Mouse (Mus musculus) right cerebral cortex, postnatal 25 days (tissue): ENCODE measurements around the gene Ppp1r32.

ENCODE experiments used
- DNase-seq: peaks from one replicate; pipeline ENCODE4 v3.0.0; 2022

The Ppp1r32 gene

DNA sequence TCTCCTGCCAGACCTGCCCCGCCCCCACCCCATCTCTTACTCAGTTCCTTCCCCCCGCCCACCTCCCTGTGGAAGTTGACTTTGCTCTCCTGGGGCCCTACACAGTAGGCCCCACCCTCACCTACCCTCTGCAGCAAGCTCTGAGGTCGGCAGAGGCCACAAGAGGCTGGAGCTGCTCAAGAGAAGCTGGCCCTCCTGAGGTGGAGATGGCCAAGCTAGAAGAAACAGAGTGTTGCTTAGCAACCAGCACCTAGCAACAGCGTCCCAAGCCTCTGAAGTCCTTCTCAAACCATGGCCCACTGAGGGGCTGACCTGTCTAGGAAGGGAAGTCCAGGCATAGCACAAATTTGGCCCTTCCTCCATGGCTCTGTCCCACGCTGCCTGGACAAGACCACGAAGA, at the start of gene Ppp1r32:
TSS of gene Ppp1r32 (minus strand) at position 226 of the 400 bp plus-strand sequence.
- DNase-seq, result no peak

DNA sequence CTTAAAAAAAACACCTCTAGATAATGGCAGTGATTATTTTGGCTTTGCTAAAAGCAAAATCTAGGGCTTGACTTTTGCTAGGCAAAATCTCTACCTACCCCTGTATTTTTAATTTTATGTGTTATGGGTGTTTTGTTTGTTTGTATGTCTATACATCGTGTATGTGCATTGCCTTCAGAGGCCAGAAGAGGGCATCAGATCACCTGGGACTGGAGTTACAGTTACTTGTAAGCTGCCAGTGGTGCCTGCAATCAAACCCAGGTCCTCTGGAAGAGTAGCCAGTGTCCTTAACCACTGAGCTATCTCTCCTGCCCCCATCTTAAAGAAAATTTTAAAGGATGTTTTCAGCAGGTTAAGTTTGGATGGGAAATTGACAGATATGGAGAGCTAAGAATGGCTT, 47.4 kb upstream of the Ppp1r32 start:
- no peak for DNase-seq

DNA sequence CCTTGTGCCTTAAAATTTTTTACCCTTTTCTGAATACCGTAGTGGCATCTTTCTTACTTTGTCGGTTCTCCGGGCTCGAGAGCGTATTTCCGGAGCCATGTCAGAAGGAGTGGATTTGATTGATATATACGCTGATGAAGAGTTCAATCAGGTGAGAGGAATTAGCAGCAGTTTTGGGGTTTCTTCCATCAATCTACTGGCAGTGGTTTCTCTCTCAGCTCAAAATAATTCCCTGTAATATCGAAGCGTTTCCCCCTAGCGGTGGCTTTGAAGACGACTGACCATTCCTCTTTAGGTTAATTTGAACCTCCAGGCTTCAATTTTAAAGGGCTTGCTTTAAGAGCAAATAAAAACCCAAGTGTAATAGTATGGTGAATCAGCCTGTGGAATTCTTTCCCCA, 43.2 kb upstream of the Ppp1r32 start, which contains the start of gene Sdhaf2:
TSS of gene Sdhaf2 (minus strand) at position 233 of the 400 bp plus-strand sequence.
- peak; percentile 18 for DNase-seq

DNA sequence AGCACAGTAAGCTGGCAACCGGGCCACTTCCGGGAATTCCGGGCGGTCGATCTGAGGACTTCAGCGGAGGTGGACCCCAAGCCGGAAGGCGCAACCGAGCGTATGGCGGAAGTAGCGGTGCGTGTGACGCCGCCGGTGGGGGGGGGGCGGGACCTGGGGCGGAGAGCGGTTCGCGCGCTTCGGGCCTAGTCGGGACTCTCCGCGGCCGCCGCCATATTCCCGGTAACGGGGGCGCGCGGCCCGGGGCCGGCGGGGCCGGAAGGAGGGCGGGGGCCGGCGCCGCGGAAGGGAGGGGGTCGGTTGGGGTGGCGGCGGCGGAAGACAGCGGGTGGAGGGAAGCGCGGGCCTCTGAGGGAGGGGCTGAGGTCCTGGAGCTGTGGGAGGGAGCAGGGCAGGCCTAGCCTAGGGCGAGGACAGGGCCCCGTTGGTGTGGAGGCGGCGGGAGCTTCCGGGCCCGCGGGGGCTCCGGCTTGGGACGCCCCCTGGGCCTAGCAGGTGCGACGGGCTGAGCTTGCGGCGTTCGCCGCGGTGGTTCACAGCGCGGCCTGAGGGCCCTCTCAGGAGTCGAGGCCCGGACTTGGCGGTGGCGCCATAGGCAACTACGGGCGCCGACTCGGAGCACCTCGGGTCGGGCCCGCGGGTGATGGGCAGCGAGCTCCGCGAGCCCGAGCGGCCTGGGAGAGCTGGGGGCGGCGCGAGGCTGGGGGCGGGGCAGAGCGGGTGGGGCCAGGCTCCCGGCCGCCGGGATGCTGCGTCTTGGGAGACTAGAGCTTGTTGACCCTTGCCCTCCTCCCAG, 42.6 kb upstream of the Ppp1r32 start, which contains the start of gene Cpsf7:
TSS of gene Cpsf7 (plus strand) at position 161 of the 796 bp plus-strand sequence.
- peak; percentile 87 for DNase-seq

DNA sequence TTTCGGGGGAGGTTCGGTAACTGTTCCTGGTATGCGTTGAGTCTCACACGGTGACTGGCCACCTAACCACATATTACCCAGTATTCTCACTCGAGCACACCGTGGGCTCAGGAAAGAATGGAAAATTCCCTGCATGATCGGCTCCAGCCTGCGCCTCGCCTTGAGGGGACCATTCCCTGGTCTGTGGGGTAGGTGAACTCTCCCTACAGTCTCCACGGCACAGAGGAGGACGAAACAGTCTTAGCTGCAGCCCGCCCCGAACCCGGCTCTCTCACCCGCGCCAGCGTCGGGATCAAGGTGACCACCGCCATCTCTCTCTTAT, 42.0 kb upstream of the Ppp1r32 start:
- no peak for DNase-seq

DNA sequence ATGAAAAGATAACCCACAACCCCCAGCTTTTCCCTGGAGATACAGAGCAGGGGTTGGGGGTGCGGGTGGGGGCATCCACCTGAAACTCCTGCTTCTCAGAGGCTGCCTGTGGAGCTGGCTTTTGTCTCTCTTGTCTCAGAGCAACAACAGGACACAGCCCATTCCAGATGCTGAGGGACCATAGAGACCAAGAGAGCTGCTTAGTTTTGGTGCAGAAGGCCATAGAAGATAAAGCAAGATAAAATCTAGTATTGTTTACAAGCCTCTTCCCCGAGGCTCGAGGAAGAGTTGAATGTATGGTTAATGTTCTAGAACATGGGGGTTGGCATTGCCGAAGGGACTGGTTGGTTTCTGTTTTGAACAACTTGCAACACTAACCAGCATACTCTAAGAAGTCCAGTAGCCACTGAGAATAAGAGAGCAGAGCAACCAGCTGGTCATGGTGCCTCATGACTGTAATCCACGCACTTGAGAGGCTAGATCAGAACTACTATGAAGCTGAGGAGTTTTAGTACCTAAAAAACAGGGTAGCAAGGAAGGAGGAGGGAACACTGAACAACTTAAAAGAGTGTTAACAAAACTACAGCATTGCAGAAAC, 40.9 kb upstream of the Ppp1r32 start:
- DNase-seq, result no peak

DNA sequence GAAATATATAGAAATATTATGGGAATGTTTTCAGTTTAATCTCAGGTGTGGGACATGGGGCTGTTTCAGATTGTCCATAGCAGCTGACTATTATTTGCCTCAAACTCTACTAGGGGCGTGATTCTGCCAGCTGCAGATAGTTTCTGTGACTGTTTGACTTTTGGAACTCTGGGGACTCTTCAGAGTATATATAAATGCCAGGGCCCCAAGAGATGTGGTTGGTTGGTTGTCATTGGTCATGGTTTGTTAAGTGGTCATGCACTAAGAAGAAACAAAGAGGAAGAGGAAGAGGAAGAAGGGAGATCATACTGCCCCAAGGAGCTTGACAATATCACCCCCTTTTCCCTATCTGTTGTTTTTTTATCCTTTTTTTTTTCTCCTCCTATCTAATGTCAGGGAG, 39.2 kb upstream of the Ppp1r32 start:
- no peak for DNase-seq

DNA sequence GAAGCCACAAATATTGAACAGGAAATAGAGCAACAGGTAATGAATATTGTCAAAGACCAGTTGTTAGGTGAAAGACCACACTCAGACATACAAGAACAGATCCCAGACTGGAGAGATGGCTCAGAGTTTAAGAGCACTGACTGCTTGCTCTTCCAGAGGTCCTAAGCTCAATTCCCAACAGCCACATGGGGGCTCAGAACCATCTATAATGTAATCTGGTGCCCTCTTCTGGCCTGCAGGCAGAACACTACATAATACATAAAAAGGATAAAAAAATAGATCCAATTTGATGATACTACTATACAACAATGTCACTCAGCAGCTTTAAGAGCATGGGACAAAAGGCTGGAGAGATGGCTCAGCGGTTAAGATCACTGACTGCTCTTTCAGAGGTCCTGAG, 37.6 kb upstream of the Ppp1r32 start:
- no peak for DNase-seq

DNA sequence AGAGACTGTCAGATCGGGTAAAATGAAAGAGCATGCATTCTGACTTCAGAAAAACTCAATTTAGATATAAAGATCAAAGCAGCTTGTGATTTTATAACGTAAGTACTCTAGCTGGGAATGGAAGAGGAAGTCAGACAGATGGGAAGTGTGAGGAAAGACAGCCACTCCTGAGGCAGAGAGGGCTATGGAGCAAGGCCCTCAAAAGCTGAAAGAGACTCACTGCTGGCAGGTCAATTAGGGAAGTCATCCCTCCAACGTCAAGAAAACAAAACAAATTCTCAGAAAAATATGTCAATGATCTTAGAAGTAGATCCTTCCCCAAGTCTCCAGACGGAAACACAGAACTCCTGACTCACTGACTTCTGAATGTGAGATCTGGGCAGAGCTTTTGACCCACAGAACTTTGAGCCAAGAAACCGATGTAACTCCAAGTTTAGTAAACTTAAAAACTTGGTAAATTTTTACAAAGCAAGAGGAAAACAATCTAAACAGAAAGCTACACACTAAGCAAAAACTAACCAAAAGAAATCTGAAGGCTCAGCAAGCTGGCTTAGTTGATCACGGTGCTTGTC, 28.1 kb upstream of the Ppp1r32 start:
- DNase-seq, result no peak

DNA sequence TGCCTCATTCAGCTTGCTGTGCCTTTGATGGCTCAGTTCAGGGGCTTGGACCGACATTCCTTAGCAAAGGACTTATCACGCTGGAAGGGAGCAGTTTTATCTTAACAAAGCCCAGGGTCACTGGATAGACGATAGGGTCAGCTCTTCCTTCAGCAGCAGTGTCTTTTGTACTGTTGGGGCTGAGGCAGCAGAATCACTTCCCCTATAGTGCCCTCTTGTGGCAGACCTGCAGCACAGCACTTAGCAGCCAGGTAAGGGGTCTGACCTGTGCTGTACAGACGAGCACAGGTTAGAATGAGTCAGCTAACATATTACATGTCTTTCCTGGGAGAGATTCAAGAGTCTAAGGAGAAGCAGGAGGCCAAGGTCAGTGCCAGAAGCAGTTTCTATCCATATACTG, 19.8 kb upstream of the Ppp1r32 start:
- DNase-seq, result no peak

DNA sequence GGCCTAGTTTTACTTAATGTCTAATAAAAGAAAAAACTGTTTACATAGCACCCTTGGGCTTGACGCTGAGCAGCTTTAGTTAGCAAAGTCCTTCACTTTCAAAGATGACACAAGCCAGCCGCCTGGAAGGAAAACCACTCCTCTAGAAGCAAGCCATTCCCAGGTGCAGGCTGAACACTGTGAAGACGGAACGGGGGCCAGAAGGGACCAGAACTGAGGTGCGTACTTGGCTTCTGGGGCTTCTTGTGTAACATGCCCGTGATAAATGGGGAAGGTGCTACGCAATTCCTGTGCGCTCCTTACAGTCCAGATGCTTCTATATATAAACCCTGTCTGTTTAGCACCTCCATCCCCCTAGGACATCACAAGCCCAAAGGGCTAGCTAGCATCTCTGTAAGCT, 17.9 kb upstream of the Ppp1r32 start:
- DNase-seq, result no peak

DNA sequence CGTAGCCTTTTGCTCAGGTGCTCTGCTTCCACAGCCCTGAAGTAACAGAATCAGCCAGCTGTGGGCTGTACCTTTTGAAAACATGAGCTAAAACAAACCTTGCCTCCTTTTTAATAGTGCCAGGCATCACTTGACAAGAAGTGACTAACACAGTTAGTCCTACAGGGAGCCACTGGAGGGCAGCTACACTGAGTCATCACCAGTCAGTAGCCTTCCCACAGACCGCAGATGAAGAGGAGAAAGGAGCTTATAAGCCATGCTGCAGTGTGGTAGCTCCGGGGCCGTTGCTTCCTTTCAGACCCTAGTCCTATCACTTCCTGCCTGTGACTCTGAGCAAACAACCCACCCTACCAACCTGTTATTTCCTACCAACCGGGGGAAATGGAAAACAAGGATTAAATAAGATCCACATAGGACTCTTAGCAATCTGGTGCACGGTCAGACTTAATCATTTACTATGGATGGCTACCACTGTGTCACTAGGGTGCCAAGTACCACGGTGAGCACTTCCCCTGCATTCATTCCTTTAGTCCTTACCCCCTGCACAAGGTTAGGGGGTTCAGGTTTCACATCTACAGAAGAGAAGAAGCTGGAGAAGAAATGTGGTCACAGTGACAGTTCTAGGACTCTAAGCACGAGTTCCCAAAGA, 14.9 kb upstream of the Ppp1r32 start:
- no peak for DNase-seq

DNA sequence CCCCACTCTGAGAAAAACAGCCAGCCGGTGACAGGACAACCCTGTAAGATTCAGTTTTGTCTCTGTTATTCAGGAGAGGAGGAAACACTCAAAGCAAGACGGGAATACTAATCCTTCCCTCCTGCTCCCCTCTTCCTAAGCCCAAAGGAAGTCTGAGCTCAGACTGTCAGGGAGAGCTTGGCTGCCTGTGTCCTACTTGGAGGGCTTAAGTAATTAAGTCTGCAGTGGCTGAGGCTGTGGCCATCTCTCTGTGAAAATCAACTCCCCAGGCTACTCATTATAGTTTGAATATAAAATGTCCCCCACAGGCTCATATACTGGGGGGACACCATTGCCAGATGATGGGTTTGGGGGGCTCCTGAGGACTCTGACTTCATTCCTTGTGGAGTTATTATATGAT, 14.2 kb upstream of the Ppp1r32 start:
- DNase-seq, result no peak

DNA sequence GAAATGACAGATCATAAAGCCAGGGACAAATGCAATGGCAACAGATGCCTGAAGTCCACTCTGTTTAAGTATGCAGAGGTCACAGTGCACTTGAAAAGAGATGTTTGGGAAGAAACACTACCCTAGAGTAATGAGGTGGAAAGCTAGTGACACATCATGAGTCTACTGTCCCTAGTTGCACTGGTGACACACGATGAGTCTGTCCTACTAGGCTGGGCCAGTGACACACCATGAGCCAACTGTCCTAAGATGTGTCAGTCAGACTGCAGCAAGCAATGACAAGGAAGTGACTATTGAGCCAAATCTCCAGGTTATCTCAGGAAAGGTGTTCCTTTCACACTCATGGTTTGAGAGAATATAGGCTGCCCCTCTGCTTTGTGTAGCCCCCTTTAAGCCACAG, 12.9 kb upstream of the Ppp1r32 start:
- no peak for DNase-seq

DNA sequence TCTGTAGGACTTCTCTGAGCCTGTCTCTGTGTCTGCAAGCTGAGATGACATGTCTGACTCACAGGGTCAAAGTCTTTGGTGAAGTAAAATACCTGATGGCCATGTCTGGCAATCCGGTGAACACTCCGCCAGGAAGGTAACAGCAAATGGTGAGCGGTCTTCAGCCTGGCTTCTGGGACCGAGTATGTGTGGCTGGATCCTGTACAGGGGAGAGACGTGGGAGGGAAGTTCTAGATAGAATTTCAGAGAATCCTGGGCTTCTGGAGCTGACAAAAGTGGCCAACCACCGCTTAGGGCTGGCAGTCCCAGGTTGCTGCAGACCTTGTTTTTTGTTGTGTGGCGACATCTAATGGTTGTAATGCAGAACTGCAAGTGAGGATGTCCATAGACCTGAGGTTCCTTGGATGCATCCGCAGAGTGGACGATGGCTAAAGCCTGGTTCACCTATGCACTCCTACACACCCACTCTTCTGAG, 3.6 kb upstream of the Ppp1r32 start:
- peak; percentile 51 for DNase-seq

DNA sequence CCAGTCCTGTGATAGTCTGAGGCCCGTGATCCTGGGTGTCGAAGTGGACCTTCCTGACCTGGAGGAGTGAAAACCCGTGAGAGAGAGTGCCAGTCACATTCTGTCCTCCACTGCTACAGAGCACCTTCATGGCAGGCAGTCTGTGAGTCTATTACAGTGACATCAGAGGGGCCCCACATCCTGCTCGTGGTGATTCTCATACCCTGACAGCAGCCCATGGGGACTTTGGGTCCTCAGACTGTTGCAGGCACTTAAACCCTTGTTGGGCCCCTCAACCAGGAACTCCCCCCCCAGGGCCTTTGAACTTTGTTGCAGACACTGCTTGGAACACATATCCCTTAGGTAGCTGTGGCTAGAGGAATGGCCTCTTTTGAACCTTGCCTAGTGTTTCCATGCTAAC, 3.2 kb downstream of the Ppp1r32 start:
- DNase-seq, result no peak

DNA sequence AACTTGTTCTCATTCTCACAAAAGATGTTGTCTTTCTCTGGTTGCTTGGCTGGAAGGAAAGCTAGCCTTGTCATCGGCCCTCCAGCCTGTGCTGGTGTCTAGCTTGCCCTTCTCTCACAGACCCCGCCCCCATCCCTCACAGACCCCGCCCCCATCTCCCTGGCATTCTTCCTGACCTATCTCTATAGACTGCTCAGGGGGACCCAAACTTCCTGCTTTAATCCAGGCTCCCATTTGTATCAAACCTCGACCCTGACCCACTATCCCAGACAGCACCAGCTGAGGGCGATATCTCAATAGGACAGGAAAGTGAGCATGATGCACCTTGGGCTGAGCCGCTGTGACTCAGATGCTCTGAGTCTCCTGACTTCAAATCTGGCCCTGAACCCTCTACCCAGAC, 8.9 kb downstream of the Ppp1r32 start:
- DNase-seq, result no peak

DNA sequence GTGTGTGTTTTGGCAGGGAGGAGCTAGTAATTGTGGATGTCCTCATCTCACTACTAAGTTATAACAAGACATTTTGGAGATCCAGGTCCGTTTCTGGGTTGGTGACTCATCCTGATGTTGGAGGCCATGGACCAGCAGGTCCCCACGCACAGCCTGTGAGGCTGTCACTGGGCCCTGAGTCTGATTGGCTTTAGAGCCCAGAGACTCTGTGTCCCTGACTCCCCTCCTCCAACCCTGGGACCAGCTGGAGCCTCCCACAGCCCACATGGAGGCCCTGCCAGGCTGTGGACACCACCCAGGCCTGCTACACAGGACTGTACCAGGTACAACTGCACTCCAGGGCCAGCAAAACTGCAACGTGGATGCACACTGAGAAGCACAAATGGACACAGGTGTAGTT, 9.8 kb downstream of the Ppp1r32 start:
- peak; percentile 43 for DNase-seq

DNA sequence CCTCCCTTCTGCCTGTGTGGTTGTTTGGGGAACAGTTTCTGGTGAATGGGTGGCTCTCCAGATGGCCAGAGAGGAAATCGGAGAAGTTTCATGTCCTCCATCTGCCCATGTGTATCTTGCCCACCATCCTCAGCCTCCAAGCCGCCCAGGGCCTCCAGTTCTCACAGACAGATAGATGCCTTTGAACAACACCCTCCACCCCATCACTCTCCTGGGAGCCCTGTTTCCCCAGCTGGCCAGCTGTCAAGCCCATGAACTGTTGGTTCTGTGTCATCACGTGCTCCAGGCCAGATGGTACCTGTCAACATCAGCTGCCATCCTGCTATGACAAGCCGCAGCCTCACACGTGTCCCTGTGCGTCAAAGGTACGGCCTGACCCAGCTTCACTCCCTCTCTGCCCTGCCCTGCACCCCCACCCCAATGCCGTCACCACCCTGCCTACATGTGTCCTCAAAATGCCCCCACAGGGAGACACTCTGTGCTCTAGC, 13.5 kb downstream of the Ppp1r32 start:
- DNase-seq, result no peak

DNA sequence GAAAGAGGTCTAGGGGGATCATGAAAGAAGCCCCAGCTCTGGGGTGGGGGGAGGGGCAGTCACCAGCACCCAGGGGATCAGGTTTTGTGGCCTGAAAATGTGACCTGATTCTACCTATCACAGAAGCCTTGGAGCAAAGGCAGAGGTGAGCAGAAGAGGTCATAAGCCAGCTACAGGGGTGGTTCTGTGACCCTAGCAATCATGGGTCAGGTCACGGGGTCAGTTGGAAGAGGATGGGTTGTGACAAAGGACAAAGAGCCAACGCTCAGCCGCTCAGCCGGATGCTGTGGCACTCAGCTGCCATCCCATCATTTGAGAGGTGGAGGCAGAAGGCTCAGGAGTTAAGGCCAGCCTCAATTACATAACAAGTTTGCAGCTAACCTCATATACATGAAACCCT, 18.3 kb downstream of the Ppp1r32 start:
- DNase-seq, result no peak

DNA sequence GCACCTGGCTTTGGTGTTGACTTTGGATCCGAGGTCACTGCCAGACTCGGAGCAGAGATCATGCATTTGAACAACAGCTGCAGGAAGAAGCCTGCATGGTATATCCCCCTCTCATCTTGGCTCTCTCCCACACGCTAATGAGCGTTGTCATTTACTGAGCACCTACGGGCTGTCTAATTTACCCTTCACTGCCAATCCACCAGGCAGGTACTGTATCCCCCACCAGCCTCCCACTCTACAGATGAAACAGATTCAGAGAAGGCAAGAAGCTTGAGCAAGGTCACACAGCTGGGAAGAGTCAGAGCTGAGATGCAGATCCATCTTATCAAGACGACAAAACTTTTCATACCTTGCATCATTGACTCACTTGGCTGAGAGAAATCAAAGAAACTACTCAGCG, 21.1 kb downstream of the Ppp1r32 start:
- no peak for DNase-seq

DNA sequence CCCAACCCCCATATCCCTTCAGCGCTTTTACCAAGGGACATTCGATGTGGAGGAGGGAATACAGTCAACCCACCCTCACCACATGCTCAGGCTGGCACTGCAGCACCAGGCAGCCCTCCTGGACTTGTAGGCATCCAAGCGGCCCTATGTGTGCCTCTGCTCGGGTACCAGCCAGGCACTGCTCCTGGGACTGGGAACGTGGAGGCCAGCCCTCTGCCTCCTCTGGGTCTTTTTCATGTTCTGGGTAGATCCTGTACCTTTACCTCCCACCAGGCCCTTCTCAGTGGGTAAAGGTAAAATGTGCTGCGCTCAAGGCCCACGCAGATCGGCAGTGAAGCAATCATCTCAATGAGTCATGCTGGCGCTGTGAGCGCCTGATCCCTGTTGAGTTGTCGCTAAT, 22.8 kb downstream of the Ppp1r32 start:
- no peak for DNase-seq

DNA sequence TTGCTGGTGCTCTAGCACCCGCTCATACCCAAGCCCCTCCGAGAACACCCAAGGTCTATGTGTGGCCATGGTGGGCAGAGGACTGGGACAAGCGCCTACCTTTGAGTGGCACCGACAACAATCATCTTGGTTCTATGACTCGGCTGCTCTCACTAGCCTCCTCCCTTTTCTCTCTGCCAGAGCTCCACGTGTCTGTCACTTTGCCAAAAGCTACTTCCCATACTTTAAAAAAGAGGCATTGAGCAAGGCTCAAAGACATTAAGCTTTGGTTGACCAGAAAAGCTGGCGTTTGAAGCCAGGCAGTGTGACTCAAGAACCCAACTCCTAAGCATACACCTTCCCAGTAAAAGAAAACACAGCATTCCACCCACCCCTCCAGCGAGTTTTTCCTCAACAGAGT, 24.6 kb downstream of the Ppp1r32 start:
- no peak for DNase-seq

DNA sequence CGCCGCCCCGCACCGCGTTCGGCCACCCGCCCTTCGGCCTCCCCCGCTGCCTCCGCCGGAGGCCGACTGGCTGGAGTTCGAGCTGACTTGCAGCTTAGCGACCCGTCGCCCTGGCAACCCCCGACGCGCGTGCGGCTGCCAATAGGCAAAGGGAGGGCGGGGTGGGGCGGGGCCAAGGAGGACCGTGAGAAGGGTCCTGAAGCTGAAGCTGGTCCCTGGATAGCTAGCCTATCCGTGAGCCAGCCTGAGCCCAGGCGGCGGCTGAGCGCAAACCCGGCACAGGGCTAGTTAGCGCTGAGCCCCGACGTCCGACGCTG, 25.3 kb downstream of the Ppp1r32 start:
- no peak for DNase-seq
